Mouse (Mus musculus) left cerebral cortex, adult 18-20 months (tissue): ENCODE measurements around the gene Gpam. TPM values are rescaled to one million over a fixed set of nuclear protein-coding genes. Genes with fewer than 3 reads are reported as not detected.
"Not testable (repeated sequence)": the region's sequence is repeated elsewhere in the genome, so short reads cannot be mapped to it uniquely, and the experiment has no call there.

Experiments used
- DNase-seq, 2 experiments: peaks; one replicate each; pipeline ENCODE4 v3.0.0; 2021 to 2022; ENCODE audit warnings: low spot score in 2 of 2, mixed read lengths in 1 of 2
- long read RNA-seq, 2 experiments: library from polyadenylated mRNA; stranded (forward); transcript quantifications; one replicate each; pipeline ENCODE4 v2.0.0; 2021
- total RNA-seq, 2 experiments: library from RNA; stranded (reverse); gene quantifications; 2 replicates each; pipeline ENCODE4 v1.2.3; 2021

Gene Gpam
- 10 to 100 TPM; 39.3 to 41.4 TPM for total RNA-seq
- long read RNA-seq, experiment 1, full-length matches to known transcripts: 5 of 34 reads
- long read RNA-seq, experiment 1, partial matches to known transcripts: 14 of 34 reads
- long read RNA-seq, experiment 1, other reads (novel, unspliced or antisense): 15 of 34 reads
- long read RNA-seq, experiment 2, full-length matches to known transcripts: 4 of 16 reads
- long read RNA-seq, experiment 2, partial matches to known transcripts: 6 of 16 reads
- long read RNA-seq, experiment 2, other reads (novel, unspliced or antisense): 6 of 16 reads

GRCm38 (mm10) chr19:55127072-55127718 lies at the start of gene Gpam:
Gene Gpam, minus strand, starts transcription at chr19:55127238.
- DNase-seq: no peak

- no peak for DNase-seq
Observed at GRCm38 (mm10) chr19:55171585-55171984, 44.5 kb upstream of the Gpam start.

GRCm38 (mm10) chr19:55170399-55170798 lies 43.4 kb upstream of the Gpam start:
- no peak for DNase-seq

GRCm38 (mm10) chr19:55169236-55169729 lies 42.2 kb upstream of the Gpam start:
- not testable (repeated sequence) for DNase-seq

GRCm38 (mm10) chr19:55168360-55168759 lies 41.3 kb upstream of the Gpam start:
- DNase-seq: no peak

- no peak for DNase-seq
Observed at GRCm38 (mm10) chr19:55167741-55168140, 40.7 kb upstream of the Gpam start.

- no peak for DNase-seq
Observed at GRCm38 (mm10) chr19:55166741-55167140, 39.7 kb upstream of the Gpam start.

- no peak for DNase-seq
Observed at GRCm38 (mm10) chr19:55165954-55166353, 38.9 kb upstream of the Gpam start.

GRCm38 (mm10) chr19:55165183-55165865 lies 38.3 kb upstream of the Gpam start:
- DNase-seq: no peak

- no peak for DNase-seq
Observed at GRCm38 (mm10) chr19:55164162-55164561, 37.1 kb upstream of the Gpam start.

- DNase-seq: no peak
Observed at GRCm38 (mm10) chr19:55162271-55162670, 35.2 kb upstream of the Gpam start.

- DNase-seq: no peak
Observed at GRCm38 (mm10) chr19:55159826-55160225, 32.8 kb upstream of the Gpam start.

GRCm38 (mm10) chr19:55158606-55159005 lies 31.6 kb upstream of the Gpam start:
- no peak for DNase-seq

- DNase-seq: no peak
Observed at GRCm38 (mm10) chr19:55157029-55157428, 30.0 kb upstream of the Gpam start.

- no peak for DNase-seq
Observed at GRCm38 (mm10) chr19:55152983-55153382, 25.9 kb upstream of the Gpam start.

GRCm38 (mm10) chr19:55152274-55152673 lies 25.2 kb upstream of the Gpam start:
- not testable (repeated sequence) for DNase-seq

- no peak for DNase-seq
Observed at GRCm38 (mm10) chr19:55149646-55150045, 22.6 kb upstream of the Gpam start.

GRCm38 (mm10) chr19:55148109-55148508 lies 21.1 kb upstream of the Gpam start:
- DNase-seq: no peak

- DNase-seq: peak in 1 of 2 experiments; percentile 7
Observed at GRCm38 (mm10) chr19:55147568-55147967, 20.5 kb upstream of the Gpam start.

GRCm38 (mm10) chr19:55145136-55145535 lies 18.1 kb upstream of the Gpam start:
- DNase-seq: no peak

- DNase-seq: no peak
Observed at GRCm38 (mm10) chr19:55144691-55145090, 17.7 kb upstream of the Gpam start.
